Mouse (Mus musculus) CH12.LX (cell line): ENCODE data around the gene Srcin1. TPM values are rescaled to one million over a fixed set of nuclear protein-coding genes. Genes with fewer than 3 reads are reported as not detected.

Experiments
- DNase-seq: peaks from one replicate; pipeline ENCODE4 v3.0.0-alpha.2; 2013; ENCODE audit errors: extremely low read depth
- H3K27ac ChIP-seq: 2 replicates; pipeline ENCODE4 v1.5.1; 2012; ENCODE audit warnings: low read depth, mild to moderate bottlenecking, control low read depth, moderate library complexity; ENCODE audit not compliant: insufficient read depth
- H3K27me3 ChIP-seq: replicated peaks from 2 replicates; pipeline ENCODE3; 2012; ENCODE audit warnings: inconsistent platforms
- H3K36me3 ChIP-seq, 2 experiments: replicated peaks in 1 of 2; 2 replicates each; pipeline versions ENCODE3 to v1.6.1; 2012; ENCODE audit warnings: inconsistent platforms in 1 of 2, low read length in 1 of 2, mild to moderate bottlenecking in 1 of 2, mixed read lengths in 1 of 2, moderate library complexity in 1 of 2; ENCODE audit not compliant: control insufficient read depth in 1 of 2, insufficient read depth in 1 of 2
- H3K4me1 ChIP-seq, 2 experiments: 2 replicates each; pipeline ENCODE4 v1.6.1; 2012; ENCODE audit warnings: inconsistent platforms in 1 of 2, moderate library complexity in 1 of 2; ENCODE audit not compliant: insufficient read depth in 2 of 2, control insufficient read depth in 1 of 2
- H3K4me2 ChIP-seq: 2 replicates; pipeline ENCODE4 v1.6.1; 2012; ENCODE audit warnings: low read depth, mild to moderate bottlenecking, control low read depth; ENCODE audit not compliant: poor library complexity, insufficient read depth, severe bottlenecking
- H3K4me3 ChIP-seq, 3 experiments: fragments of 150-350 bp in 1 of 3; sonication (generic) in 1 of 3; replicated peaks in 1 of 3; 2 replicates each; pipeline versions ENCODE3 to v1.5.1; 2011 to 2012; ENCODE audit warnings: low read depth in 2 of 3, low read length in 2 of 3, mild to moderate bottlenecking in 2 of 3, moderate library complexity in 2 of 3, control low read depth in 1 of 3, improper control_type of control experiment in 1 of 3, inconsistent platforms in 1 of 3, mixed read lengths in 1 of 3; ENCODE audit not compliant: poor library complexity in 1 of 3
- H3K79me2 ChIP-seq: replicated peaks from 2 replicates; pipeline ENCODE4 v1.6.1; 2012; ENCODE audit warnings: mild to moderate bottlenecking, moderate library complexity; ENCODE audit not compliant: control insufficient read depth, poor library complexity, insufficient read depth, severe bottlenecking; ENCODE audit errors: extremely low read depth
- H3K9ac ChIP-seq: 2 replicates; pipeline ENCODE4 v1.6.1; 2012; ENCODE audit warnings: low read depth, mild to moderate bottlenecking, control low read depth, moderate library complexity; ENCODE audit not compliant: insufficient read depth
- H3K9me3 ChIP-seq: replicated peaks from 2 replicates; pipeline ENCODE3; 2012; ENCODE audit warnings: low read length, inconsistent platforms, mixed read lengths
- CHD2 ChIP-seq: IDR thresholded peaks from 2 replicates; pipeline ENCODE4 v1.6.1; 2011; ENCODE audit warnings: low read length, improper control_type of control experiment
- E2F4 ChIP-seq: IDR thresholded peaks from 2 replicates; pipeline ENCODE4 v1.6.1; 2011; ENCODE audit warnings: low read depth, low read length, improper control_type of control experiment; ENCODE audit not compliant: insufficient replicate concordance
- ELF1 ChIP-seq: IDR thresholded peaks from 2 replicates; pipeline ENCODE4 v1.6.1; 2014; ENCODE audit warnings: low read depth, mild to moderate bottlenecking, inconsistent platforms, low read length, improper control_type of control experiment
- HCFC1 ChIP-seq: IDR thresholded peaks from 2 replicates; pipeline ENCODE4 v1.6.1; 2012; ENCODE audit warnings: low read depth, mild to moderate bottlenecking, inconsistent platforms, low read length, improper control_type of control experiment
- MAFK ChIP-seq: IDR thresholded peaks from 2 replicates; pipeline ENCODE4 v1.6.1; 2011; ENCODE audit warnings: low read length, improper control_type of control experiment; ENCODE audit not compliant: insufficient replicate concordance
- MAX ChIP-seq: IDR thresholded peaks from 2 replicates; pipeline ENCODE4 v1.6.1; 2011; ENCODE audit warnings: low read length, improper control_type of control experiment
- MYC ChIP-seq: IDR thresholded peaks from 2 replicates; pipeline ENCODE4 v1.6.1; 2011; ENCODE audit warnings: low read depth, mild to moderate bottlenecking, improper control_type of control experiment, low read length
- NRF1 ChIP-seq: IDR thresholded peaks from 2 replicates; pipeline ENCODE4 v1.6.1; 2014; ENCODE audit warnings: low read depth, mild to moderate bottlenecking, inconsistent platforms, low read length, improper control_type of control experiment, moderate library complexity
- POLR2A ChIP-seq: IDR thresholded peaks from 2 replicates; pipeline ENCODE4 v1.6.1; 2011; ENCODE audit warnings: low read depth, mild to moderate bottlenecking, improper control_type of control experiment, low read length
- SIN3A ChIP-seq: IDR thresholded peaks from 2 replicates; pipeline ENCODE4 v1.6.1; 2012; ENCODE audit warnings: low read length, improper control_type of control experiment, inconsistent platforms
- TBP ChIP-seq: conservative IDR thresholded peaks from 2 replicates; pipeline ENCODE4 v1.6.1; 2011; ENCODE audit warnings: low read depth, low read length, improper control_type of control experiment
- TCF12 ChIP-seq: IDR thresholded peaks from 2 replicates; pipeline ENCODE4 v1.6.1; 2014; ENCODE audit warnings: low read depth, mild to moderate bottlenecking, inconsistent platforms, low read length, improper control_type of control experiment
- USF1 ChIP-seq: IDR thresholded peaks from 2 replicates; pipeline ENCODE4 v1.6.1; 2014; ENCODE audit warnings: low read depth, mild to moderate bottlenecking, inconsistent platforms, low read length, improper control_type of control experiment
- ZC3H11A ChIP-seq: IDR thresholded peaks from 2 replicates; pipeline ENCODE4 v1.6.1; 2012; ENCODE audit warnings: low read depth, mild to moderate bottlenecking, inconsistent platforms, low read length, improper control_type of control experiment
- ZMIZ1 ChIP-seq: IDR thresholded peaks from 2 replicates; pipeline ENCODE4 v1.6.1; 2012; ENCODE audit warnings: low read depth, mild to moderate bottlenecking, inconsistent platforms, low read length, improper control_type of control experiment
- dilution Hi-C: fragments of 300-500 bp; cut with MboI; formaldehyde crosslinking; loops from 2 replicates; pipeline ENCODE4 v1.14.3; 2020; ENCODE audit warnings: low sequenced_read_pairs; ENCODE audit not compliant: extremely low pct_unique_long_range_greater_than_20kb, extremely low pct_ligation_motif_present
- in situ Hi-C: fragments of 300-500 bp; cut with MboI; formaldehyde crosslinking; loops from 3 replicates; pipeline ENCODE4 v1.14.3; 2019; ENCODE audit warnings: low sequenced_read_pairs, low pct_ligation_motif_present, low pct_unique_long_range_greater_than_20kb, mixed read lengths
- polyA plus RNA-seq: library from polyadenylated mRNA; unstranded; fragments of >175 nt; gene quantifications from 2 replicates; pipeline ENCODE4 v1.2.1, GENCODE M21; 2012; ENCODE audit warnings: low read depth; ENCODE audit not compliant: insufficient read length
- total RNA-seq, 2 experiments: library from RNA; depleted of rRNA; stranded (reverse); fragments of 300-350 nt in 1 of 2; fragments of >200 nt in 1 of 2; gene quantifications; 2 replicates each; pipeline ENCODE4 v1.2.3; 2012 to 2014

Gene Srcin1
- total and polyA plus RNA-seq, 3 experiments = 0.08 to 0.09 TPM; not detected in 1

GRCm38 (mm10) chr11:97500720-97501448, 75.1 kb downstream of the Srcin1 start:
- dilution Hi-C loops = no loop called here
- no peak overlapping the region for H3K4me3 ChIP-seq
- H3K9ac ChIP-seq = no peak overlapping the region
- peaks cover 3 to 18% of the 10 kb centered on the region in 2 experiments for H3K4me1 ChIP-seq
- no peak overlapping the region for H3K4me2 ChIP-seq
- DNase-seq = no peak
- H3K27ac ChIP-seq = no peak overlapping the region
- peaks cover 10 to 38% of the 10 kb centered on the region in 2 experiments for H3K36me3 ChIP-seq
- peaks cover 6% of the 10 kb centered on the region for H3K9me3 ChIP-seq
- in situ Hi-C loops = no loop called here
- TF ChIP-seq SIN3A (no peak), HCFC1 (no peak), TCF12 (no peak)
- no peaks in the 10 kb centered on the region for H3K27me3 ChIP-seq
- H3K79me2 ChIP-seq = no peaks in the 10 kb centered on the region

GRCm38 (mm10) chr11:97499865-97500719, 75.9 kb downstream of the Srcin1 start, which contains the start of gene 4933428G20Rik:
4933428G20Rik (minus strand) TSS chr11:97500340.
- DNase-seq = no peak
- Histone ChIP-seq H3K27me3 (no peaks in the 10 kb centered on the region), H3K79me2 (no peaks in the 10 kb centered on the region), H3K4me2 (no peak within 1 kb of the TSS), H3K27ac (no peak within 1 kb of the TSS), H3K4me1 (peaks cover 0 to 10% of the 10 kb centered on the region in 2 experiments; a peak in 2 of 4 replicates), H3K9me3 (peaks cover 6% of the 10 kb centered on the region), H3K36me3 (peaks cover 10 to 39% of the 10 kb centered on the region in 2 experiments), H3K9ac (no peak within 1 kb of the TSS), H3K4me3 (no peak within 1 kb of the TSS)
- dilution Hi-C loops = no loop called here
- TF ChIP-seq TBP = no peak
- in situ Hi-C loops = no loop called here

- no peak for TF ChIP-seq ELF1
- TF ChIP-seq E2F4 = no peak
- TF ChIP-seq CHD2 = no peak
- TF ChIP-seq MAX = no peak
- TF ChIP-seq ZMIZ1 = no peak
- TF ChIP-seq ZC3H11A = no peak
- TF ChIP-seq MAFK = no peak
- no peak for TF ChIP-seq HCFC1
- no peak for TF ChIP-seq USF1
- no peak for TF ChIP-seq MYC
- no peak for TF ChIP-seq POLR2A
- TF ChIP-seq NRF1 = no peak
- Histone ChIP-seq H3K27ac (no peak overlapping the region), H3K4me3 (no peak overlapping the region), H3K9me3 (peaks cover 8% of the 10 kb centered on the region), H3K79me2 (no peaks in the 10 kb centered on the region), H3K4me1 (peaks cover under 1 to 6% of the 10 kb centered on the region in 2 experiments; a peak in 3 of 4 replicates), H3K4me2 (no peak overlapping the region), H3K27me3 (no peaks in the 10 kb centered on the region), H3K36me3 (peaks cover 10 to 39% of the 10 kb centered on the region in 2 experiments), H3K9ac (no peak overlapping the region)
- no peak for DNase-seq
- dilution Hi-C loops (no loop called here), in situ Hi-C loops (no loop called here)
These were observed 78.4 kb downstream of the Srcin1 start for GRCm38 (mm10) chr11:97497543-97497942.
